7 mouse cellular contexts compared by ENCODE assay signal in the genomic region with DNA sequence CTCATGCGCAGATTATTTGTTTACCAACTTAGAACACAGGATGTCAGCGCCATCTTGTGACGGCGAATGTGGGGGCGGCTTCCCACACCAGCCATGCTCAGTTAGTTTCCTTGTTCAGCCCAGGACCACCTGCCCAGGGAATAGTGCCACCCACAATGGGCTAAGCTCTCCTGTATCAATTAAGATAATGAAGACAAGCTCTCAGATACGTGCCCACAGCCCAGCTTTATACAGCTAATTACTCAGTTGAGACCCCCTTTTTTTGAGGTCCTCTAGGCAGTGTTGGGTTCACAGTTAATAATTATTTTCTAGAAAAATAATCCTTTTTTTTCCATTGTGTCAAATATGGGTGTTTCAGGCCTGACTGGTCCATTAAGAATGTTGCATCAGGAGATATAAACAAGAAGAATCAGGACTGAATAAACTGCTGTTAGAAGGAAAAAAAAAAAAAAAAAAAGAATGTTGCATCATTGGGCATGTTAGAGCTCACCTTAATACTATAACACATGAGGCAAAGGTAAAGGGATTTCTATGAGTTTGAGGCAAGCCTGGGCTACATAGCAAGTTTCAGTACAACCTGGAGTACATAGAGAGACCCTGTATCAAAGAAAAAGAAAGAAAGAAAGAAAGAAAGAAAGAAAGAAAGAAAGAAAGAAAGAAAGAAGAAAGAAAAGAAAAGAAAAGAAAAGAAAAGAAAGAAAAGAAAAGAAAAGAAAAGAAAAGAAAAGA.
A peak's percentile ranks its signal among the peaks of the same experiment; 100 is the strongest.
DNase-seq lines count a peak whose midpoint lies in the region; ATAC-seq and TF ChIP-seq lines count a peak whose summit lies in the region.
"Not testable (repeated sequence)": the region's sequence is repeated elsewhere in the genome, so short reads cannot be mapped to it uniquely, and the experiment has no call there.

No protein-coding gene starts in this region.

- H3K27ac ChIP-seq in embryonic facial prominence, embryonic 13.5 days; hindbrain, embryonic 11.5 days (ENCODE audit: low read depth, low read length); kidney, postnatal 0 days; neural tube, embryonic 12.5 days: not testable (repeated sequence)

- H3K36me3 ChIP-seq in embryonic facial prominence, embryonic 13.5 days; hindbrain, embryonic 11.5 days (ENCODE audit: control insufficient read depth, insufficient read depth, low read length); kidney, postnatal 0 days (ENCODE audit: insufficient read depth, low read length); neural tube, embryonic 12.5 days: not testable (repeated sequence)

- TF ChIP-seq CTCF in kidney, postnatal 0 days (IDR thresholded peaks at IDR 0.05; ENCODE audit: low read depth) = not testable (repeated sequence)

- not testable (repeated sequence) for H3K4me2 ChIP-seq in embryonic facial prominence, embryonic 13.5 days; hindbrain, embryonic 11.5 days (replicated peaks; ENCODE audit: low read depth, low read length); kidney, postnatal 0 days (ENCODE audit: low read length); neural tube, embryonic 12.5 days (replicated peaks)

- 87% methylated on average over 6 of the region's 6 CpGs for WGBS in embryonic facial prominence, embryonic 13.5 days
- 86% methylated on average over 5 of the region's 6 CpGs for WGBS in hindbrain, embryonic 11.5 days
- 83% methylated on average over 5 of the region's 6 CpGs for WGBS in kidney, postnatal 0 days
- 84% methylated on average over 6 of the region's 6 CpGs for WGBS in neural tube, embryonic 12.5 days

- H3K9me3 ChIP-seq in embryonic facial prominence, embryonic 13.5 days; hindbrain, embryonic 11.5 days (ENCODE audit: control insufficient read depth, low read length); kidney, postnatal 0 days (replicated peaks; ENCODE audit: low read length); neural tube, embryonic 12.5 days: not testable (repeated sequence)

- not testable (repeated sequence) for H3K9ac ChIP-seq in embryonic facial prominence, embryonic 13.5 days; hindbrain, embryonic 11.5 days (ENCODE audit: low read depth, low read length); kidney, postnatal 0 days (ENCODE audit: low read depth, low read length); neural tube, embryonic 12.5 days

- DNase-seq in MN1 (ENCODE audit: low spot score) = peak; percentile 14
- peak; percentile 90 for DNase-seq in heart, adult 11 months
- not testable (repeated sequence) for DNase-seq in hindbrain, embryonic 11.5 days (ENCODE audit: low spot score); kidney, postnatal 0 days (ENCODE audit: low spot score)

- ATAC-seq in embryonic facial prominence, embryonic 13.5 days (ENCODE audit: insufficient number of reproducible peaks, insufficient read depth, low FRiP score, low TSS enrichment, low read depth) = peak; percentile 80
- ATAC-seq in hindbrain, embryonic 11.5 days (ENCODE audit: low FRiP score) = peak; percentile 77; the same call in 1 of the 2 replicates
- peak; percentile 68 for ATAC-seq in kidney, postnatal 0 days (replicated peaks; ENCODE audit: low FRiP score, low read depth)
- 0 out of 2 replicates have a peak, but pooled peaks have one; percentile 50 for ATAC-seq in megakaryocyte-erythroid progenitor cell, adult 5-6 weeks (replicated peaks; ENCODE audit: low FRiP score, low TSS enrichment, poor library complexity, severe bottlenecking)
- 0 out of 2 replicates have a peak, but pooled peaks have one; percentile 58 for ATAC-seq in neural tube, embryonic 12.5 days (ENCODE audit: low FRiP score, low read depth)

- not testable (repeated sequence) for H3K4me3 ChIP-seq in embryonic facial prominence, embryonic 13.5 days; hindbrain, embryonic 11.5 days (ENCODE audit: low read depth, low read length); kidney, postnatal 0 days (replicated peaks; ENCODE audit: low read depth, low read length); neural tube, embryonic 12.5 days

- H3K4me1 ChIP-seq in embryonic facial prominence, embryonic 13.5 days; hindbrain, embryonic 11.5 days (replicated peaks; ENCODE audit: control insufficient read depth, insufficient read depth, low read length); kidney, postnatal 0 days (replicated peaks; ENCODE audit: insufficient read depth, low read length); neural tube, embryonic 12.5 days: not testable (repeated sequence)

- H3K27me3 ChIP-seq in embryonic facial prominence, embryonic 13.5 days; hindbrain, embryonic 11.5 days (ENCODE audit: control insufficient read depth, insufficient read depth, low read length); kidney, postnatal 0 days (ENCODE audit: insufficient read depth, low read length); neural tube, embryonic 12.5 days (replicated peaks): not testable (repeated sequence)
